Mouse (Mus musculus) bone marrow macrophage, adult 2 months (primary cell): ENCODE measurements around the gene Map3k9. TPM values are rescaled to one million over a fixed set of nuclear protein-coding genes. Genes with fewer than 3 reads are reported as not detected.

Source experiments
- H3K27ac ChIP-seq: 2 replicates; pipeline ENCODE4 v1.5.1; 2012; ENCODE audit warnings: low read depth, low read length; ENCODE audit not compliant: insufficient read depth
- H3K4me1 ChIP-seq: 2 replicates; pipeline ENCODE4 v1.6.1; 2012; ENCODE audit warnings: low read length; ENCODE audit not compliant: control insufficient read depth, insufficient read depth
- H3K4me3 ChIP-seq: 2 replicates; pipeline ENCODE4 v1.5.1; 2012; ENCODE audit warnings: mild to moderate bottlenecking, low read length, moderate library complexity; ENCODE audit not compliant: insufficient read depth
- CTCF ChIP-seq: IDR thresholded peaks from 2 replicates; pipeline ENCODE4 v1.5.1; 2012; ENCODE audit warnings: low read depth, mild to moderate bottlenecking, low read length, moderate library complexity
- POLR2A ChIP-seq: IDR thresholded peaks from 2 replicates; pipeline ENCODE4 v1.6.1; 2012; ENCODE audit warnings: mild to moderate bottlenecking, low read depth, low read length, borderline replicate concordance
- polyA plus RNA-seq: library from polyadenylated mRNA; stranded (reverse); fragments of >200 nt; gene quantifications from 2 replicates; pipeline ENCODE4 v1.2.4, GENCODE M21; 2012; ENCODE audit not compliant: missing spikeins, insufficient read depth, insufficient read length

Gene Map3k9
- polyA plus RNA-seq = 7.5 and 9.2 TPM in 2 replicates

DNA sequence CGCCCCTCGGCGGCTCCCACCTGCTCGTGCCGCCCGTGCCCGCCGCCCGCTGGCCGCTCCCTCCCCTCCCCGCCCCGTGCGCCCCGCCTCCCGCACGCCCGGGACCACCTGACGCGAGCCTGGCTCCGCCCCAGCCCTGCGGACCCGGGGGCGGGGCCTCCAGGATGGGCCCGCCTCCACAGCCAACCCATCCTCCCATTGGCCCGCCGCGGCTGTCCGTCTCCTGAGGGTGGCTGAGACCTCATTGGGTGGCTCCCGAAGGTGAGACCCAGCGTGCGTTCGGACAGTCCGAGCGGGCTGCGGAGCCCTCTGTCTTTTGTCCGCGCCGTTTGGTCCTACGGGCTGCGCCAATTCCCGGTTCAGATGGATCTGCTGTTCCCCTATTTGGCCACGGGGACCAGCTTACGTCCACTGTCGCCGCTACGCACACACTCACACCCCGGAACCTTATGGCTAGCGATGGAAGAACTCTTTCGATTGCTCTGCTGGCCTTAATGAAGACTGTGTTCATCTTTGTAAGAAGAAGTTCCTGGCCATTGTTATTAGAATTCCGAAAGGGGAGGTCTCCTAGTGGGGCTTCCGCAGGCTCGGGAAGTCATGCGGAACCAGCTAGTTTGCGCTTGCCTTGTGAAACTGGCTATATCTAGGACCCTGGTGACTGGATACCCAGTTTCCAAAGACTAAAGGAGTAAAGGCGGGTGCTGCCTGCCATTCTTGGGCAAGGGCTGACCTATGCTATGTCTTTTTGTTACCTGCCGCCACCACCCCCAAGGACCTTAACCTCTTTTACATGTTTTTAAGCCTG lies at the start of gene Map3k9:
Gene Map3k9 (minus strand): TSS at position 71 of the 805 bp plus-strand sequence.
- Histone ChIP-seq H3K4me3 (peak within 1 kb of the TSS; percentile 76), H3K4me1 (peaks cover 25% of the 10 kb centered on the region), H3K27ac (peak within 1 kb of the TSS; percentile 48)
- no peak for TF ChIP-seq POLR2A
- no peak for TF ChIP-seq CTCF

DNA sequence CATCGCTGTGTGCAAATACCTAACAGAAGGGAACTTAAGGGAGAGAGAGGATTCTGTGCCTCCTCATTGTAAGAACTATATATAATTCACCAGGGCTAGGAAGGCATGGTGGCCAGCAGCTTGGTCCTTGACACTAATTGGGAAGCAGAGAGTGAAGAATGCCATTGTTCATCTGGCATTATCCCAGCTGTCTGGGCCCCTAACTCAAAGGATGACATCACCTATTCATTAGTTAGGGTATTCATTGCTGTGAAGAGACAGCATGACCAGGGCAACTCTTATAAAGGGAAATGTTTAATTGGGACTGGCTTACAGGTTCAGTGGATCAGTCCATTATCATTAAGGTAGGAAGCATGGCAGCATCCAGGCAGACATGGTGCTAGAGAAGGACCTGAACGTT lies 47.4 kb upstream of the Map3k9 start:
- H3K27ac ChIP-seq = no peak overlapping the region
- no peak overlapping the region for H3K4me3 ChIP-seq
- peaks cover 13% of the 10 kb centered on the region for H3K4me1 ChIP-seq
- no peak for TF ChIP-seq POLR2A
- TF ChIP-seq CTCF = no peak

DNA sequence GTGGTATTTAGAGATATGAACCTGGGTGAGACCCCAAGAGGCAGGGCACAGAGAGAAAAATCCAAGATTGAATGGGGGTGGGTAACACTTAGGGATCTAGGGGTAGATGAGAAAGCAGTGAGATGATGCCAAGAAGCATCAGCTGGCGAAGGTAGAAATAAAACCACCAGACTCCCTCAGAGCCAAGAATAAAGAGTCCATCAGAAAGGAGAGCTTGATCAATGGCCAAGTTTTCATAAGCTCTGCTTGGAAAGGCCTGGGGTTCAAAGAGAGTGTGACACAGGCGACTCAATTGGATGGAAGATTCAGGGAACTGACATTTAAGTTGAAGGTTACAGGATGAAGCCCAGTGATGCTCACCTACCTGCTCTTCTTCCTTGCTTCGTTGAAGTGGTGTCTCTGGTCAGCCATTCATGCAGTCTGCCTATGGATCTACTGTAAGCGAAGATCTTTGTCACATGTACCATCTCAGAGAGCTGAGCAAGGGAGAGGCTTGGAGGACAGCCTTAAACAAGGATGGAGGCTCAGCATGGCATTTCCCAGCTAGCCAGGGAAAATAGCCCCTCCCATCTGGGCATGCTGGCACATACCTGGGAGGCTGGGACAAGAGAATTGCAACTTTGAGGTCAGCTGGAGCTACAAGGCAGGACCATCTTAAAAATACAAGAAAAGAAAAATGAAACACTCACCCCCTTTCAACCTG lies 42.0 kb upstream of the Map3k9 start:
- H3K4me1 ChIP-seq = peaks cover 29% of the 10 kb centered on the region
- no peak overlapping the region for H3K4me3 ChIP-seq
- TF ChIP-seq POLR2A = no peak
- no peak for TF ChIP-seq CTCF

DNA sequence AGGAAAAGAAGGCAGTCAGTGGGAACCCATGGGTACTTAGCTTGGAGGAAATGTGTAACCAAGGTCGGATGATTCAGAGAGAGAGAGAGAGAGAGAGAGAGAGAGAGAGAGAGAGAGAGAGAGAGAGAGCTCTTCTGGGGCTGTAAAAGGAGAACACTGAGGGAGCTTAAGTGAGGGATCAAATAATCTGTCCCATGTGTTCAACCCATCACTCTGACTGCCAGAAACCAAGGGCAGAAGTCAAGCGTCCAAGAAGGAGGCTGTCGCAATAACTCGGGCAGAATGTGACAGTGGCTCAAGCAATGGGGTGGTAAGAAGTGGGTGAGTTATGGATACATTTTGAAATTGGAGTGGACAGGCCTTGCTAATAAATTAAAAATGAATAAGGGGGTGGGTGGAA lies 41.2 kb upstream of the Map3k9 start:
- Histone ChIP-seq H3K27ac (no peak overlapping the region), H3K4me1 (peaks cover 29% of the 10 kb centered on the region), H3K4me3 (no peak overlapping the region)
- TF ChIP-seq CTCF = no peak
- no peak for TF ChIP-seq POLR2A

More for the DNA sequence above, 42.0 kb upstream of the Map3k9 start:
- H3K27ac ChIP-seq = no peak overlapping the region

DNA sequence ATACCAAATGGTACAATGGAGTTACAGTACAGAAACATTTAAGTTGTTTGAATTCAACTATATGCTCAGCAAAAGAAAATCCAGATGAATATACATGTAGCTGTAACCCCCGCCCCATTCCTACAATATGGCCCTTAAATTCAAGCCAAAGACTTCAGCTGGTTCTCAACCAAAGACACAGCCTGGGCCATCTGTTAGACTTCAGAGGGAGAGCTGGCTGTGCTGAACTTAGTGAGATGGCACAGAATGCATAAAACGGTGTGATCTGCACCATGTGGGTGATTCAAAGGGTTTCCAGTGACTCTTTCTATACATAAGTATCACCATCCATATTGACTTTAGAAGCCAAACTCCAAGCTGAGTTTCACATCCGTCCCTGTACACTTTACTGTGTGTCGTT lies 39.7 kb upstream of the Map3k9 start:
- no peak for TF ChIP-seq POLR2A
- no peak for TF ChIP-seq CTCF
- H3K4me1 ChIP-seq = peaks cover 29% of the 10 kb centered on the region
- H3K27ac ChIP-seq = no peak overlapping the region
- no peak overlapping the region for H3K4me3 ChIP-seq

DNA sequence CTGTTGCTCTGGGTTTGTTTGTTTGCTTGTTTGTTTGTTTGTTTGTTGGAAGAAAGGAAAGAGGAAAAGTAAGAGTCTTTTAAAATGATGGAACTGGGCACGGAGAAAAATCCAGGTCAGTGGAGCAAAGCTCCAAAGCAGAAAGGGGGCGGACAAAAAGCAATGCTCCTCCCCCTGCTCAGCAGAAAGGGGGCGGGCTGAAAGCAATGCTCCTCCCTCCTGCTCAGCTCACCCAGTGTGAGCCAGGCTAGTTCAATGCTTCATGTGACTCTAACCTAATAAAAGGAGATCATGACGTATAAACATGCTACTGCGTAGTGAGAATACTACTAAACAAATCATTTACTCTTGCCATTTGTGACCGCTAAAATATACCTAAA lies 36.1 kb upstream of the Map3k9 start:
- TF ChIP-seq POLR2A (no peak), CTCF (no peak)
- Histone ChIP-seq H3K4me1 (peaks cover 15% of the 10 kb centered on the region), H3K27ac (no peak overlapping the region), H3K4me3 (no peak overlapping the region)

DNA sequence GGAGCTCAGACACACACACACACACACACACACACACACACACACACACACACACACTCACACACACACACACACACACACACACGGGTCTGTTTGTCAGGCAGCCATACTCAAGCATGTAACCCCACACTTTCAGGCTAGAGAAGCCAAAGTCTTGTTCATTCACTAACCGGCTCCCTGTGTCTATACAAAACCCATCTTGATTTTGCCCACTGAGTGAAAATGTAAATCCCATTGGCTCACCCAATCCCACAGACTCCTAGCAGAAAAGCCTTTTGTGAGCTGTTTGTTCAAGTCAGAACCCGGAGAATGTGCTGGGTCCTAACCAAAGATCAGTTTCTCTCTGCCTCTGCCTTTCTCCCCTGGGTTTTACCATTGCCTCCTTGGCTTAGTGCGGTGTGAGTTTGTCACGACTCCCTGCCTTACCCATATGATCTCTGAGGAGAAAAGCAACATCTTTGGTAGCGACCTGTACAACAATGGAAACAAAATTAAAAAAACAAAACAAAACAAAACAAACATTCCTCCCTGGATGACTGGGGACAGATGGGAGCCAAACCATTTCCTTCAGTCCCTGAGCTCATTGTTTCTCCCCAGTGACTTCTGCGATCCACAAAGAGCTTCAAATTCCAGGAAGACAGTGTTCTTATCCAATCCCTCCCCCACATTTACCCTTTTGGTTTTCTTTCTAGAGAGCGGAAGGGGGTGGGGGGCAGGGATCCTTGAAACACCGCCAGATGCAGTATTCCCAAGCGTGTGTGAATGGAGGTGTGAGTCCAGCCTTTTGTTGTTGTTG lies 35.6 kb upstream of the Map3k9 start:
- TF ChIP-seq CTCF (no peak), POLR2A (no peak)
- Histone ChIP-seq H3K27ac (no peak overlapping the region), H3K4me1 (peaks cover 11% of the 10 kb centered on the region), H3K4me3 (no peak overlapping the region)

DNA sequence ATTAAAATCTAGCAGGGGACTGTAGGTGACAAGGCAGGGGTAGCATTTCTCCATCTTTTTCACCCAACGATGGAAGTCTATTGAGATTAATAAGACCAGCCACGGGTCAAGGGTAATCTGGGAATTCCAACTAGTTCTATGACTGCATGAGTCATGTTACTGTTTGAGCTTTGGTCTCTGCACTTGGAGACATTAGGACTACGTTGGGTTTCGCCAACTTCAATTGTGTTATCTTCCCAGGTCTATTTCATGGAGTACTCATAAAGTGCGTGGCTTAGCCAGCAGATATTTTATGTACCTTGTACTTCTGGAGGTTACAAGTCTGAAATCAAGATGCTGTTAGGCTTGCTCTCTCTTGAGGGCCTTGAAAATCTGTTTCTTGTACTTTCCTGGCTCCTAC lies 33.8 kb upstream of the Map3k9 start:
- peaks cover 10% of the 10 kb centered on the region for H3K4me1 ChIP-seq
- H3K4me3 ChIP-seq = no peak overlapping the region
- TF ChIP-seq POLR2A = no peak
- TF ChIP-seq CTCF = no peak
- H3K27ac ChIP-seq = no peak overlapping the region

DNA sequence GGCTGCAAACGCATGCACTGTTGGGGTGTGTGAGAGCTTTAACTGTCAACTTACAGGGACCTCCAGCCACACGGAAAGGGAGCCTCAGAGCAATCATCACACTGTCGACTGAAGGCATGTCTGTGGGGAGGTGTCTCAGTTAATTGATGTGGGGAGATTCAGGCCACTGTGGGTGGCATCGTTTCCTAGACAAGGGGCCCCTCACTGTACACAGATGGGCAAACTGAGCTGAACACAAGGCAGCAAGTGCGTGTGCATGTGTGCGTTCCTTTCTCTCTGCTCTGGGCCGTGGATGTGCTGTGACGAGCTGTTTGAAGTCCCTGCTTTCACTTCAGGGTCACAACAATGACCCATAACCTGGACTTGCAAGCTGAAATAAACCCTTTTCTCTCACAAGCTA lies 29.4 kb upstream of the Map3k9 start:
- TF ChIP-seq CTCF (no peak), POLR2A (no peak)
- Histone ChIP-seq H3K27ac (no peak overlapping the region), H3K4me3 (no peak overlapping the region), H3K4me1 (peaks cover 14% of the 10 kb centered on the region)
